Mouse (Mus musculus) megakaryocyte, embryonic 14.5 days (primary cell): ENCODE data around the gene Gm20388.

ENCODE experiments used
- FLI1 ChIP-seq: IDR thresholded peaks from 2 replicates; pipeline ENCODE4 v1.6.1; 2012; ENCODE audit warnings: low read length, inconsistent platforms, mixed read lengths
- GATA1 ChIP-seq: IDR thresholded peaks from 3 replicates; pipeline ENCODE4 v1.6.1; 2012; ENCODE audit warnings: mixed read lengths, low read length, inconsistent platforms, borderline replicate concordance

- TF ChIP-seq GATA1: no peak
- TF ChIP-seq FLI1: no peak
Measured at GRCm38 (mm10) chr8:121443361-121443760, 1532.7 kb downstream of the Gm20388 start.
